Mouse (Mus musculus): ENCODE results near the gene Iqcn.

The Iqcn gene

DNA sequence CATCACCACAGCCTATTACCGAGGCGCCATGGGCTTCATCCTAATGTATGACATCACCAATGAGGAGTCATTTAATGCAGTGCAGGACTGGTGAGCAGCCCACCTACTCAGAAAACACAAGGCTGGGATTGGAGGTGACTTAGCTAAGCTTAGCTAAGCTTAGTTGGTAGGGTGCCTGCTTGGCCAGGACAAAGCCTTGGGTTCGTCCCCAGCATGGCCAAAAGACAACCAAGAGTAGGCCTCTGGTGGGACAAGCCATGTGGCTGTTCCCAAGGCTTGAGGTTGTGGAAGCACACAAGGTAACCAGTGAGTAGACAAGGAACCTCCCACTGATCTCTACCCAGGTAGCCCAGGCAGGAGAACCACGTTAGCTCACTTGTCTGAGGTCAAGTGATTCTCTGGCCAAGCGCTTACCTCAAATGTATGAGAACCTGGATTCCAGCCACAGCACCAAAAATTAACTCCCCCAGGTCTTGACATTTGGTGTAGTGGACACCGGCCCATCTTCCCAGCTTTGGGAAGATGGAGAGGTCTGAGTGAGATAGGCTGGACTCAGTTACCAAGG, 53.3 kb downstream of the Iqcn start:
- DNase-seq: no peak

DNA sequence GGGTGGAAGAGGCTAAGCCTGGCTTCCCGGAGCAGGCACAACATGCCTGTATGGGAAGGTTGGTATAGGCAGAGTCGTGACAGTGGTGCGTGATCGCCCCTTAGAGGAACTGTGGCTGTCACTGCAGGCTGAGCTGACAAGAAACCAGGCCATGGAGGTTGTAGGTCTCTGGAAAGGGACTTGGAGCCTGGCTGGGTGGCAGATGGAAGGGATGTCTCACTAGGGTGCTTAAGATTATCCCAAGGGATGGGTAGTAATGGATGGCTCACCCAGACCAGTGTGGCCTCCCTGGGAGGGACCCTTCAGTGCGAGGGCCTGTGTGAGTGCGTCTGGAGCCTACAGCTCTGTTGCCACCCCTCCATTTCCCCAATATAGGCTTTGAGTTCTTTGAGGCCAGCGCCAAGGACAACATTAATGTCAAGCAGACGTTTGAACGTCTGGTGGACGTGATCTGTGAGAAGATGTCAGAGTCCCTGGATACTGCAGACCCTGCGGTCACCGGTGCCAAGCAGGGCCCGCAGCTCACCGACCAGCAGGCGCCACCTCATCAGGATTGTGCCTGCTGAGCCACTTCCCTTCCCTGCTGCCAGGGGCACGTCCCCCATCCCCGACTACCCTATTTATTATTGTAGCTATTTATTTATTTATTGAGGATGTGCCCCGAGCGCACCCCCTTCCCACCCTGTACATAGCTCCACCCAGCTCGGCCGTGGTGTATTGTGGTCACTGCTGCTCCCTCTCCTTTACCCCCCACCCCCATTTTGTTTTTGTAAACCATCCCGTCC, 54.5 kb downstream of the Iqcn start:
- DNase-seq: no peak

DNA sequence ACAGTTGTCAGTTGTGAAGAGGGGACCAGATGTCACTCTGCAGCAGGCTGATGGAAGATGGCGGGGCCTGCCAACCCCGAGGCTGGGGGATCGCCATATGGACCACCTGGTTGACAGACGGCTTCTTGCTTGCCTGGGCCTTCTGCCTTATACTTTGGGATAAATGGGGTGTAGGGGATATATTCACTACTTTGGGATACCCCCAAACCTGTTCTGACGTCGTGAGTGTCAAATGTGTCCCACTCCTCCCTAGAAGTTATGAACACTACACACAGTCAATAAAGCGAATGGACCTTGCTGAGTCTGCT, 55.0 kb downstream of the Iqcn start:
- no peak for DNase-seq

DNA sequence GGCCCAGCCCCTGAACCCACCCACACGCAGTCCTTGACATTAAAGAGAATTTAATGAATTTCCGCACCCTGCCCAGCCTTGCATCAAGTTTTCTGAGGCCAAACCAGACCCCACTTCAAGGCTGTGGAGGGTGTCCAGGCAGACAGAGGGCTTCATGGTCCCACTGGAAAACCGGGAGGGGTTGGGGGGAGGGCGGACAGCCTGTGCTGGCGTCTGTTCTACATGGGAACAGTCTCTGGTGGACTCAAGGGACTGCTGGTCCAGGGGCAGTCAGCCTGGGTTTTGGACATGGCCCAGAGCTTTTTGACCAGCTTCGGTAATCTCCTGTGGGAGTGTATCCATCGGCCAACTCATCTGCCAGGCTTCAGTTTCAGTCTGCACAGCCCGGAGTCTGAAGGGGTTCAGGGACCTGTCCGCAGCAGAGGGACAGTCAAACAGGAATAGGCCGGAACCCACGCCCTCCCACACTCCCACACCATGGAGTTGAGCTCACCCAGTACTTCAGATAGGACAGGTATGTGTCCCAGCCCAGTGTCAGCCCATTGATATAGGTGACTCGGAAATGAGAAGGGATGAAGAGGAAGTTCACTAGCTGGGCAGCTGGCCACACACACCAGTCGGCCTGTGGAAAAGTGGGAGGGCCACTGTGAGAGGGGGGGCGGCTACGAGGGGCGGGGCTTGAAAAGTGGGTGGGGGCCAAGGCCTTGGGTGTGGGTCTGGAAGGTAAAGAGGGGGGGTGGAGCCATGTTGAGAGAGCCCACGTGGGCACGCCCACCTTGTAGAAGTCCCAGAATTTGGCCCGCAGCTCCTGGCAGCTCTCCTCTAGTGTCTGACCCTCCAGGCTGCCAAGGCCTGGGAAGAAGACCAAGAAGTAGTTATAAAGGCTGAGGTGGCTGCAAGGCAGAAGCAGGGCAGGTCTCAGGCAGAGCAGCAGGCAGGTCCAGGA, 55.6 kb downstream of the Iqcn start:
- peak; percentile 84 for DNase-seq

DNA sequence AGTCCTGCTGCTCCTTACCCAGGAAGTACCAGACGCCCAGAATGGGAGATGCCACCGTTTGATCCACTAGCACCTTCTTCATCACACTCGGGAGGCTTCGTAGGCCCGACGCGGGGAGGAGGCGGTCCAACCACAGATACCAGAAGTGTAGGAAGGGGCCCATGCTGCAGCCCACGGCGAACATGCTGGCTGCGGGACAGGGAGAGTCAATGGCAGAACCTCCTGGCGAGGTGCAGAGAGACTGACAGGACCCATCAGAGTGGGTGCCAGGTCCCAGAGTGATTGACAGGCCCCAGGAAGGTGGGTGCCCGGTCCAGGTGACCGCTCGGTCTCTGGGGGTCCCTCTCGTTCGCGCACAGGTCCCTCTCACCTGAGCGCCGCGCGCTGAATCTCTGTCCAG, 57.1 kb downstream of the Iqcn start:
- DNase-seq: no peak

DNA sequence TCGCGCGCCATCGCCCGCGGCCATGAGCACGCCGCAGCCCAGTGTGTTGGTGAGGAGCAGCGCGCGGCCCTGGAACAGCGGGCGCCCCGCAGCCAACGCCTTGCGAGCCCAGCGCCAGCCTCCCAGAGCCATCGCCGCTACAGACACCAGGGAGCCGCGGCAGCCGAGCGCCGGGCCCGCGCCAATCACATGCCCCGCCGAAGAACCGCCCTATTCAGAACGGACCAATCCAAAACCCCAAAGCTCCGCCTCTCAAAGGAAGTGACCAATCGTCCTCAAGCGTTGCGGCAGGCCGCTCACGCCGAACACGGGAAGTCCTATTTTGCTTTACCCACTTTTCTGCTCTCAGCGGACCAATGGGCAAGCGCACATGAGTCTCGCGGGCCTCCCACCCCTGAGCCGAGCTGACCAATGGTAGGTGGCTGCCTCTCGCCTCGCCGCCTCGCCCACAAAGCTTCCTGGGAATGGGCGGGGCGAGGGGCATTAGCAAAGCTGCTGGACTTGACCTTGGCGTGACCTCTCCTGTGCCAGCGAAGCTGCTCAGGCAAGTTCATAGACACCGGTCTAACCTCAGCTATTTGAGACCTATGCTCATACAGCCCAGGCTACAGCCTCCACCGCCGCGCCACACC, 57.6 kb downstream of the Iqcn start, which contains the start of gene Mpv17l2:
Gene Mpv17l2 (minus strand): TSS at position 172 of the 632 bp plus-strand sequence.
- peak; percentile 99 for DNase-seq

DNA sequence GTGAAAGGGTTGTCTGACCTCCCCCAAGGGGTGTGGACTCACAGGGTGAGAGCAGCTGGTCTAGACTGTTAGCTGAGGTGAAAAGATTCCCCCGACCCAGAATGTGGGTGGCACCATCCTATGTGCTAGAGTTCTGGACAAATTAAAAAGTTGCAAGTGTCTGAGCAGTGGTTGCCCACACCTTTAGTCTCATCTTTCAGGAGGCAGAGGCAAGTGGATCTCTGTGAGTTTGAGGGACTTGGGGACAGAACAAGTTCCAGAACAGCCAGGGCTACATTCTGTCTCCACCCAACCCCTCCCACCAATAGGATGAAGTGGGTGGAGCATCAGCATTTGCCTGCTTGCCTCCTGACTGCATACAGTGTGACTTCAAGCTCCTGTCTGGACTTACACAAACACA, 58.9 kb downstream of the Iqcn start:
- DNase-seq: no peak

DNA sequence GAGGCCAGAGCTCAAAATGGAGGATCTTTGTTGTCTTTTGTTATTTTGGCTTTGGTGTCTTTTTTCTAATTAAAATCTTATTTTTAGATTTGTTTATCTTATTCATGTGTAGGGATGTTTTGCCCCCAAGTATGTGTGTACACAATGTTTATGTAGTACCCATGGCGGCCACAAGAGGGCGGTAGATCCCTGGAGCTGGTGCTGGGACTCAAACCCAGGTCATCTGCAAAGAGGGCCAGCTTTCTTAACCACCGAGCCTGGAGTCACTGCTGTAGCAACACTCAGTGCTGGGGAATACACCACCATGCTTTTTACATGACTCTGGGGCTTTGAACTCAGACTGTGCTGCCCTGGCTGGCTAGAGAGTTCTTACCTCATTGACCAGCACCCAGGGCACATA, 60.1 kb downstream of the Iqcn start:
- DNase-seq: peak; percentile 76

DNA sequence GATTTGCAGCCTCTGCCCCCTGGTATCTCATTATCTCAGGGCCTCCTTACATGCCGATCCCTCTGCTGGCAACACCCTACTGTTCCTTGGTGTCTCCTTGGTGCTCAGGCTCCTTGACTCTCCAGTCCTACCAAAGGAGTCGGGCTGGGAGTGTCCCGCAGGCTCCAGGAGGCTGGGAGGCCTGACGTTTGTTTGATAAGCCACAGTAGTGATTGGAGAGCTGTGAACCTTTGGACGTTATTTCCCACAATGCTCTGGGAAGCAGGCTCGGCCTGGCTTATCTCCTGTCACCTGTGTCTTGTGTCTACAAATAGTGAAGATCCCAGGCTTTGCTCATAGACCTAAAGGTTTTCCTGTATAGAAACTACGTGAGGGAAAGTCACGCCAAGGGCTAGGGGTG, 60.8 kb downstream of the Iqcn start:
- DNase-seq: no peak

DNA sequence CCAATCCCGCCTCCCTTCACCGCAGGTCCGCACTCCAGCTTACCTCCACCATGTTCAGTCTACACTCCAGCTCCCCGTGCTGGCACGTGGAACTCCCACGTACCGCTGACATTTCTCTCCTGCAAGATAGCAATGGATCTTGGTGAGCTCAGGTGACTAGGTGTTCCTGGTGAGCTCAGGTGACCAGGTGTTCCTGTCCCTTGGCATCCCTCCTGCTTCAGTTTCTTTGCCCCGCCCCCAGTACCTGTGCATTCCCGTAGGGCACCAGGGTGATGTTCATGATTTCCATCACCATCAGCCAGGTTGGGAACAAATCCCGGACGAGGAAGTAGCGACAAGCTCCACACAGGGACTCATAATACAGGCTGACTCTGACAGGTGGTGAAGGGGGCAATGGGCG, 61.4 kb downstream of the Iqcn start:
- DNase-seq: no peak

DNA sequence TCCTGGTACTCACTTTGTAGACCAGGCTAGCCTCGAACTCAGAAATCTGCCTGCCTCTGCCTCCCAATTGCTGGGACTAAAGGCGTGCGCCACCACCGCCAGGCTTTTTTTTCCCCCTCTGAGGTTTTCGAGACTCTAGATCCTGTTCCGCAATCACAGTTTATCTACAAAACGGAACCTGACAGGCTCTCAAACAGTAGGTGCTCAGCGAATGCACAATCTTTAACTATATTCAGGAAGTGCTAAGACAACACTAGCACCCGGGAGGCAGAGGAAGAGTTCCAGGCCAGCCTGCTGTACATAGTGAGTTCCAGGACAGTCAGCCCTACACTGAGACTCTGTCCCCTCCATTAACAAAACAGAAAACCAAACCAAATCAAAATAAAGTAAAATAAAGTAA, 62.1 kb downstream of the Iqcn start:
- no peak for DNase-seq

DNA sequence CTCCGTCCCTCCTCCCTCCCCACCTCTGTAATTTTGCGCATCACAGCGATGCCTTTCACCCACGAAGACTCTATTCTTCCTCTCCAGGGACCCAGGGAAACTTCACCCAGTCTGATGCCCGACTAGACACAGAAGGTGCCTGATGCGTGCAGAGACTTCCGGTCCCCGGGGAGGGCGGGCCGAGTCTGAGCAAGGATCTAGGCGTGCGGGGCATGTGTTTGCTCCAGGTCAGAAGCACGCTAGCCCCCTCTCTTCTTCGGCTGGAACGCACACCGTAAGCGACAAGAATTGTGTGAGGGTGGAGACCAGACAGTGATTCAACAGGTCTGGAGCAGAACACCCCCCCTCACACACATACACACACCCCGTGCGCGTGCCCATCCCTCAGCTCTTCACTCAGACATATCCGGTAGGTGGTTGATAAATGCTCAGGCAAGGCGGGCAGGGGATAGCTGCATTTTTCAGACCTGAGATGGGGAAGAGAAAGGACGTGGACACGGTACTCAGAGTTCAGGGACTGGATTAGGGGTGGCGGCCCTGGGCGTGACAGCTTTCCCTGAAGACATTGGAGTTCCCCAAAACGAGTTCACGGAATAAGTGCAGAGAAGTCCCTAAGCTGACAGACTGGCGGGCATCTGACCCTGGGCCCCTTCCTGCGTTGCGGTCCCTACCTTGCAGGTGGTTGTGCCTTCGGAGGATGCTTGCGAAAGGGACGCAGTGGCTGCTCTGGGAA, 62.7 kb downstream of the Iqcn start:
- DNase-seq: peak; percentile 76

DNA sequence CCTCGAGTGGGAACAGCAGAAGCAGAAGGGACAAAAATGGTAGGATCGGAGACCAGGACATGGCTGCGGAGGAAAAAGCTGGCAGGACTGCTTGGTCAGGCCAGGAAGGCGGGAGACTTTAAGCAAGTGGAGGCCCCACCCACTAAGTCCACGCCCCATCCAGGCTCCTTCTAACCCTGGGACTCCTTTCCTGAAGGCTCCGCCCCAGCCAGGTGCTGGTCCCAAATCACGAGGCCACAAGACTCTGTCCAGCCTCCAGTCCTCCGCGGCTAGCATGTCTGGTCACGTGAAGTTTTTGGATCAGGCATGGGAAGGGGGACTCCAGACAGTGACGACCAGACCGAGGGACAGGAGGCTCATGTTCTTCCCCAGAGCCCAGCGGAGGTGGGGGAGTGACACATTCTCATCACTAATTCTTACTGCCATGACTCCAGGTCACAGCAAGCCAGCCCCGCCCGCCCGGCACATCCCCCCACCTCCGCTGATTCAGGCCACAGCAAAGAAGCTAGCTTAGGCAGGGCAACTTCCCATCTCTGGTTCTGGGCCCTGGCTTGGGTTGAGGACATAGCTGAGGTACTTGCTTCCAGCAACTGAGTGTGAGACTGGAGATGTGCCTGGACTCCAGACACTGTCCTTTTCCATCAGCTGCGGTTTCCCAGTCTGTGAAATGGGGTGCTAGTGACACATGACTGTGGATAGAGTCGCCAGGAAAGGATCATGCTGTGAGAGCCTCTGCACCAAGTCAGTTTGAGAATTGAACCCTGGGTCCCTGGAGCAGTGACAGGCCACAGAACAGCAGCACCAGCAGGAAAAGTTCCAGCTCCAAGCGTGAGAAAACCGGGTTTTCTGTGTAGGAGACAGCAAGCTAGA, 63.5 kb downstream of the Iqcn start:
- DNase-seq: peak; percentile 94

Data from lung, postnatal 36 days (tissue).